Mouse (Mus musculus) neural tube, embryonic 14.5 days (tissue): ENCODE results near the gene Stk10. TPM values are rescaled to one million over a fixed set of nuclear protein-coding genes. Genes with fewer than 3 reads are reported as not detected.

Experiments used
- ATAC-seq: fragments of 200-750 bp; cut with Nextera tagmentation; 2 replicates; pipeline ENCODE4 v1.8.0; 2017; ENCODE audit warnings: low read depth, mild to moderate bottlenecking, moderate TSS enrichment, moderate library complexity
- H3K27ac ChIP-seq: fragments of 300-500 bp; sonication (generic); 2 replicates; pipeline ENCODE4 v1.5.1; 2014; ENCODE audit warnings: low read depth, mild to moderate bottlenecking, control low read depth, low read length, moderate library complexity, mixed read lengths
- H3K27me3 ChIP-seq: fragments of 300-500 bp; sonication (generic); 2 replicates; pipeline ENCODE4 v1.6.1; 2014; ENCODE audit warnings: low read length; ENCODE audit not compliant: control insufficient read depth, insufficient read depth
- H3K36me3 ChIP-seq: fragments of 300-500 bp; sonication (generic); 2 replicates; pipeline ENCODE4 v1.6.1; 2014; ENCODE audit warnings: low read length, mixed read lengths; ENCODE audit not compliant: control insufficient read depth, insufficient read depth
- H3K4me1 ChIP-seq: fragments of 300-500 bp; sonication (generic); 2 replicates; pipeline ENCODE4 v1.6.1; 2014; ENCODE audit warnings: low read length; ENCODE audit not compliant: control insufficient read depth, insufficient read depth
- H3K4me2 ChIP-seq: fragments of 300-500 bp; sonication (generic); 2 replicates; pipeline ENCODE4 v1.6.1; 2014; ENCODE audit warnings: mild to moderate bottlenecking, low read depth, low read length, control low read depth
- H3K4me3 ChIP-seq: fragments of 300-500 bp; sonication (generic); 2 replicates; pipeline ENCODE4 v1.5.1; 2014; ENCODE audit warnings: low read depth, low read length, control low read depth, mixed read lengths
- H3K9ac ChIP-seq: fragments of 300-500 bp; sonication (generic); replicated peaks from 2 replicates; pipeline ENCODE4 v1.6.1; 2014; ENCODE audit warnings: low read depth, mild to moderate bottlenecking, control low read depth, low read length, mixed read lengths
- H3K9me3 ChIP-seq: fragments of 300-500 bp; sonication (generic); 2 replicates; pipeline ENCODE4 v1.6.1; 2016; ENCODE audit warnings: low read length; ENCODE audit not compliant: control insufficient read depth
- WGBS: fragments of 180-500 bp; shearing (Covaris S2); extraction: QIAGEN DNeasy Blood & Tissue Kit; methylation state at CpG from one replicate; pipeline ENCODE4 v1.1.7; 2014; 5-methylcytosine and 5-hydroxymethylcytosine counted together
- polyA plus RNA-seq: library from polyadenylated mRNA; unstranded; fragments of >200 nt; fragmentation: Nextera tagmentation; extraction: Ambion mirVana; gene quantifications from 2 replicates; pipeline ENCODE4 v1.2.1, GENCODE M21; 2014

The Stk10 gene
- polyA plus RNA-seq, 1 experiment from 2014 or later = 2.0 TPM

DNA sequence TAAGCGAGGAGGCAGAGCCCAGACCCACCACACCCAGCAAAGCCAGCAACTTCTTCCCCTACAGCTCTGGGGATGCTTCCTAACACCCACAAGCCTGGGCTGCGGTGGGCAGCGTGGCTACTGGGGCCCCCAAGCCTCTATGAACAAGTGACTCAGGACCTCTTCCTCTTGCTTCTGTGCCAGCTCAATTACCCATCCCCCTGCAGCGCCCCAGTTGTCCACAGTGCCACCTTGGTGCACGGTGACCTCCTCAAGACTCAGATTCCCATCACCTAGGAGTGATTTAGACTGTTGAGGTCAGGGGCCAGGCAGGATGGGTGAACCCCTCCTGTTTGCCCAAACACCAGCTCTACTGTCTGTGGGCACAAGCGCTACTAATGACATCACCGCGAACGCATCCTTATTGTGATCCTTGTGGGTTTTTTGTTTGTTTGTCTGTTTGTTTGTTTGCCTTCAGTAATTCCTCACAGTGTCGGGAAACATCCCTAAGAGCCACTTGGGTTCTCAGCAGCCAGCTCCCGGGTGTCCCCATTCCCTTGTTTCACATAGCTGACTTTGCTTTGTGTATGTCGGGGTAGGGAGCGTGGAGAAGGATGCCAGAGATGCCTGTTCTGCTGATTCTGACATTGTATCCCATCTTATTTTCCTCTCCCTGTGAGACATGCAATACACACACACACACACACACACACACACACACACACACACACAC lies 89.5 kb downstream of the Stk10 start:
- no peaks in the 10 kb centered on the region for H3K9me3 ChIP-seq
- no peak overlapping the region for H3K4me3 ChIP-seq
- H3K4me2 ChIP-seq = no peak overlapping the region
- H3K9ac ChIP-seq = no peak overlapping the region
- no peaks in the 10 kb centered on the region for H3K36me3 ChIP-seq
- ATAC-seq = no peak
- no peaks in the 10 kb centered on the region for H3K27me3 ChIP-seq
- WGBS = 80% methylated on average over 13 of the region's 13 CpGs
- H3K27ac ChIP-seq = no peak overlapping the region
- 0 out of 2 replicates have a peak, but pooled peaks cover 3% of the 10 kb centered on the region for H3K4me1 ChIP-seq

DNA sequence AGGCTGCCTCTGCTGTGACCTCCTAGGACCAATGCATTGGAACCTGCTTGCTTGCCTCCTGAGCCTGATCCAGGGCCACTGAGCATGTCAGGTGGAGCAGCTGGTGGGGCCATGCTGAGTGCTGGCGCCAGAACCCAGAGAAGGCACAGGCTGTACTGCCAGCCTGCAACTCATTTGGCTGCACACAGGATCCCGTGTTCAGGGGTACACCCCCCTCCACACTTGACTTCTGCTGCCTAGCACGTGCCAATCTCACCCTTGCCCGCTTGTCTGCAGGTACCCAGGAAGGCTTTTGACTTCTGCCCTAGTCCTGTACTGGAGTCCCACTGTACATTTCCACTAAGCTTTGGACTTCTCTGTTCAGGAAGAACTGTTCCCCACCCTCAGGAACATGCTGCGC lies 90.1 kb downstream of the Stk10 start:
- Histone ChIP-seq H3K36me3 (no peaks in the 10 kb centered on the region), H3K4me3 (no peak overlapping the region), H3K27ac (no peak overlapping the region), H3K9me3 (no peaks in the 10 kb centered on the region), H3K4me2 (no peak overlapping the region), H3K27me3 (no peaks in the 10 kb centered on the region), H3K9ac (no peak overlapping the region), H3K4me1 (0 out of 2 replicates have a peak, but pooled peaks cover 3% of the 10 kb centered on the region)
- no peak for ATAC-seq
- WGBS = 79% methylated on average over 5 of the region's 5 CpGs

DNA sequence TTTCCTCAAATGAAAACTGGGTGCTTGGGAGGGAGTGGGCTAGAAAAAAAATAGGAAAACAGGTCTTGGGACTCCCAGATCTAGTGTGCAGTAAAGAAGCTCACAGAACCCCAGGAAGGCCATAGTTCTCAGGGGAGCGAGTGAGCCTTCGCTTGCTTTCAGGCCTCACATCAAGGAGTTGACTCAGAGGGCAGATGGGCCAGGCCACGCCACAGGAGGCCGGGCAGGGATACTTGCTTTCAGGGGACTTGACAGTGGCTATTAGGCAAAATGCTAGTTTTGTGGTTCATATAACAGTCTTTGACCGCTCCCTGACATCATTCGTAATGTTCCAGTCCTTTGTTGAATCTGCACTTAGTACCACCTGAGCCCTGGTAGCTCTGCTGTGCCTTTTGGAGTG lies 90.8 kb downstream of the Stk10 start:
- ATAC-seq = no peak
- Histone ChIP-seq H3K9ac (no peak overlapping the region), H3K4me3 (no peak overlapping the region), H3K27ac (no peak overlapping the region), H3K4me1 (0 out of 2 replicates have a peak, but pooled peaks cover 3% of the 10 kb centered on the region), H3K36me3 (no peaks in the 10 kb centered on the region), H3K9me3 (no peaks in the 10 kb centered on the region), H3K27me3 (no peaks in the 10 kb centered on the region), H3K4me2 (no peak overlapping the region)
- 72% methylated on average over 6 of the region's 6 CpGs for WGBS

- H3K9me3 ChIP-seq = no peaks in the 10 kb centered on the region
- H3K4me1 ChIP-seq = no peaks in the 10 kb centered on the region
- H3K9ac ChIP-seq = no peak overlapping the region
- no peak overlapping the region for H3K4me3 ChIP-seq
- no peak overlapping the region for H3K27ac ChIP-seq
- no peak overlapping the region for H3K4me2 ChIP-seq
- no peaks in the 10 kb centered on the region for H3K36me3 ChIP-seq
- no peaks in the 10 kb centered on the region for H3K27me3 ChIP-seq
- no peak for ATAC-seq
- 60% methylated on average over 1 of the region's 1 CpGs for WGBS
Measured at GRCm38 (mm10) chr11:32625677-32626076, 92.6 kb downstream of the Stk10 start.

GRCm38 (mm10) chr11:32626079-32626478 lies 93.0 kb downstream of the Stk10 start:
- Histone ChIP-seq H3K27me3 (no peaks in the 10 kb centered on the region), H3K9me3 (no peaks in the 10 kb centered on the region), H3K36me3 (no peaks in the 10 kb centered on the region), H3K4me1 (no peaks in the 10 kb centered on the region), H3K4me3 (no peak overlapping the region), H3K4me2 (no peak overlapping the region), H3K9ac (no peak overlapping the region), H3K27ac (no peak overlapping the region)
- WGBS = 82% methylated on average over 6 of the region's 6 CpGs
- no peak for ATAC-seq

DNA sequence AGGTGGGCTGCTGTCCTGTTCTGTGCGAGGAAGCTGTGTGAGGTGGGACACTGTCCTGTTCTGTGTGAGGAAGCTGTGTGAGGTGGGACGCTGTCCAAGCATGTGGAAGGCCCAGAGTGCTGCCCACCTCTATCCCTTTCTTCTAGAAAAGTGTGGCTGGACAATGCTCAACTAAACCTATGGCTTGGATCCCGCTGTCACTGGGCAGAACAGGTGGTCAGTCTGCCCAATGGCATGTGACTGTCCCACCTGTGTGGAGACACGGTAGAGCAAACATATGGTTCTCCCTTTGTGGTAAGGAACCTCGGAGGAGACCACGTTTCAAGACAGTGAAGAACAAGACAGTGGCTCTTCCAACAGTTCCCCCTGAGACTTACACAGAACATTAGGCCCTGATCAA lies 94.8 kb downstream of the Stk10 start:
- H3K9me3 ChIP-seq = no peaks in the 10 kb centered on the region
- no peak overlapping the region for H3K4me3 ChIP-seq
- no peak overlapping the region for H3K4me2 ChIP-seq
- H3K4me1 ChIP-seq = no peaks in the 10 kb centered on the region
- ATAC-seq = no peak
- H3K9ac ChIP-seq = no peak overlapping the region
- H3K36me3 ChIP-seq = no peaks in the 10 kb centered on the region
- no peaks in the 10 kb centered on the region for H3K27me3 ChIP-seq
- no peak overlapping the region for H3K27ac ChIP-seq
- 84% methylated on average over 6 of the region's 6 CpGs for WGBS

- H3K4me1 ChIP-seq = no peaks in the 10 kb centered on the region
- no peaks in the 10 kb centered on the region for H3K27me3 ChIP-seq
- ATAC-seq = no peak
- no peaks in the 10 kb centered on the region for H3K36me3 ChIP-seq
- H3K27ac ChIP-seq = no peak overlapping the region
- no peaks in the 10 kb centered on the region for H3K9me3 ChIP-seq
- 91% methylated on average over 4 of the region's 4 CpGs for WGBS
- no peak overlapping the region for H3K9ac ChIP-seq
- H3K4me2 ChIP-seq = no peak overlapping the region
- H3K4me3 ChIP-seq = no peak overlapping the region
Measured at GRCm38 (mm10) chr11:32629713-32630211, 96.7 kb downstream of the Stk10 start.

GRCm38 (mm10) chr11:32632671-32633070 lies 99.6 kb downstream of the Stk10 start:
- Histone ChIP-seq H3K4me3 (no peak overlapping the region), H3K9ac (no peak overlapping the region), H3K27me3 (no peaks in the 10 kb centered on the region), H3K36me3 (no peaks in the 10 kb centered on the region), H3K4me2 (no peak overlapping the region), H3K27ac (no peak overlapping the region), H3K9me3 (no peaks in the 10 kb centered on the region), H3K4me1 (no peaks in the 10 kb centered on the region)
- WGBS = 99% methylated on average over 5 of the region's 5 CpGs
- no peak for ATAC-seq

- H3K9ac ChIP-seq = no peak overlapping the region
- no peaks in the 10 kb centered on the region for H3K36me3 ChIP-seq
- H3K4me1 ChIP-seq = no peaks in the 10 kb centered on the region
- H3K27me3 ChIP-seq = no peaks in the 10 kb centered on the region
- no peak overlapping the region for H3K4me3 ChIP-seq
- H3K27ac ChIP-seq = no peak overlapping the region
- WGBS = 77% methylated on average over 3 of the region's 3 CpGs
- ATAC-seq = no peak
- H3K9me3 ChIP-seq = no peaks in the 10 kb centered on the region
- H3K4me2 ChIP-seq = no peak overlapping the region
Measured at GRCm38 (mm10) chr11:32633542-32633941, 100.4 kb downstream of the Stk10 start.
